Mouse (Mus musculus): ENCODE measurements around the gene Ttyh3. TPM values are rescaled to one million over a fixed set of nuclear protein-coding genes. Genes with fewer than 3 reads are reported as not detected.

The Ttyh3 gene
- total and polyA plus RNA-seq, 3 experiments = 5.9 to 35.7 TPM; not detected in 1

DNA sequence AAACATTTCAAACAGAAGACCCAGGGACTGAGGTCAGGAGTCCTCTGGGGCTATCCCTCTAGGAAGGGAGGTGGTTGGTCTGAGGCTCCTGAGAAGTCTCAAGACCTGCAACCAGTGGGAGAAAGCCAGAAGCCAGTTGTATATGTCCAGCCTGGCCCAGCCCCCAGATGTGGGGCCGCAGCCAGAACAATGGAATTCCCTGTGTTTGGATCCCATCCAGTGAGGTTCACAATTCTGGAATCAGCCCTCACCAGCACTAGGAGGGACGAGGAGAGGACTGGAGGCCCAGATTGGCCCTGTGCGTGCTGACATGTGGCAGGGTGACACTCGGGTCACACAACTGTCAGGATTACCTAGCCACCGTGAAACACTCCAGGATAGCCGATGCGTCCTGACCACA is 3.8 kb upstream of the Ttyh3 start:
- TF ChIP-seq JUND (IDR thresholded peaks at IDR 0.05; ENCODE audit: low read depth, low read length) = no peak
- H3K27ac ChIP-seq (ENCODE audit: control insufficient read depth, low read depth, low read length) = no peak overlapping the region
- H3K36me3 ChIP-seq (ENCODE audit: control insufficient read depth in 1 of 2, insufficient read depth in 2 of 2, low read length in 2 of 2) = 0 out of 4 replicates have a peak, but pooled peaks cover 0 to 5% of the 10 kb centered on the region in 2 experiments
- H3K4me1 ChIP-seq (ENCODE audit: control insufficient read depth in 1 of 2, insufficient read depth in 2 of 2, low read length in 2 of 2) = peaks cover 7 to 13% of the 10 kb centered on the region in 2 experiments
- H3K9ac ChIP-seq (ENCODE audit: control insufficient read depth, low read depth, low read length, poor library complexity, severe bottlenecking) = no peak overlapping the region
- H3K27me3 ChIP-seq (ENCODE audit: control insufficient read depth in 1 of 2, insufficient read depth in 2 of 2, low read length in 2 of 2) = no peaks in the 10 kb centered on the region
- H3K4me3 ChIP-seq (ENCODE audit: control insufficient read depth in 1 of 2, insufficient read depth in 1 of 2, low read depth in 2 of 2, low read length in 2 of 2) = no peak overlapping the region
- DNase-seq (ENCODE audit: low read depth, low spot score) = no peak
- no peaks in the 10 kb centered on the region for H3K9me3 ChIP-seq (replicated peaks; ENCODE audit: insufficient read depth, low read length)
- H3K79me2 ChIP-seq (ENCODE audit: control insufficient read depth, insufficient read depth, low read length, poor library complexity) = peaks cover 4% of the 10 kb centered on the region; the same call in 1 of the 2 replicates

DNA sequence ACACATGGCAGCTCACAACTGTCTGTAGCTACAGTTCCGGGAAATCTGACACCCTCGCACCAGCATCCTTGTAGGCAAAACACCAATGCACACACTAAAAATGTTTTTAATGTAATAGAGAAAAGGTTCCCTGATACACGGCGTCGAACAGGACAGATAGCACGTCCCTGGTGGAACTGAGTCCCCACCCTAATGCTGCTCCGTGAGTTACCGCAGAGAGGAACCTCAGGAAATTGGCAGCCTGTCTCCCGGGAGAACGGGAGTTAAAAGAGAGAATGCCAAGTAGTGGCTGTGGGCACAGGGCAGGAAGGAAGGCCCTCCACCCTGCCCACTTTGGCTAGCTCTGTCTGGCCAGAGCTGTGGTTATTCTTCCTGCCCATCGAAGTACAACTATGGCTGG is 2.4 kb upstream of the Ttyh3 start:
- Histone ChIP-seq H3K27me3 (ENCODE audit: control insufficient read depth in 1 of 2, insufficient read depth in 2 of 2, low read length in 2 of 2) (no peaks in the 10 kb centered on the region), H3K9me3 (replicated peaks; ENCODE audit: insufficient read depth, low read length) (no peaks in the 10 kb centered on the region), H3K36me3 (ENCODE audit: control insufficient read depth in 1 of 2, insufficient read depth in 2 of 2, low read length in 2 of 2) (0 out of 4 replicates have a peak, but pooled peaks cover 0 to 5% of the 10 kb centered on the region in 2 experiments), H3K4me3 (ENCODE audit: control insufficient read depth in 1 of 2, insufficient read depth in 1 of 2, low read depth in 2 of 2, low read length in 2 of 2) (no peak overlapping the region), H3K27ac (ENCODE audit: control insufficient read depth, low read depth, low read length) (no peak overlapping the region), H3K9ac (ENCODE audit: control insufficient read depth, low read depth, low read length, poor library complexity, severe bottlenecking) (no peak overlapping the region), H3K4me1 (ENCODE audit: control insufficient read depth in 1 of 2, insufficient read depth in 2 of 2, low read length in 2 of 2) (peaks cover 7 to 13% of the 10 kb centered on the region in 2 experiments), H3K79me2 (ENCODE audit: control insufficient read depth, insufficient read depth, low read length, poor library complexity) (peaks cover 4% of the 10 kb centered on the region; the same call in 1 of the 2 replicates)
- TF ChIP-seq BHLHE40 (IDR thresholded peaks at IDR 0.05; ENCODE audit: borderline replicate concordance, low read depth, low read length) (no peak), MYC (IDR thresholded peaks at IDR 0.05; ENCODE audit: low read depth, low read length) (no peak), USF1 (IDR thresholded peaks at IDR 0.05; ENCODE audit: low read depth, low read length) (no peak), CTCF (IDR thresholded peaks at IDR 0.05 in 2 of 3, conservative IDR thresholded peaks at IDR 0.05 in 1 of 3; ENCODE audit: control insufficient read depth in 1 of 3, insufficient read depth in 1 of 3, low read depth in 2 of 3, low read length in 3 of 3, poor library complexity in 1 of 3, severe bottlenecking in 1 of 3) (no peak), NELFE (IDR thresholded peaks at IDR 0.05; ENCODE audit: low read depth, low read length) (no peak), NRF1 (IDR thresholded peaks at IDR 0.05; ENCODE audit: insufficient read depth, low read depth, low read length, poor library complexity, severe bottlenecking) (no peak), MAZ (IDR thresholded peaks at IDR 0.05; ENCODE audit: low read depth, low read length) (no peak), ZMIZ1 (IDR thresholded peaks at IDR 0.05; ENCODE audit: low read depth, low read length) (no peak), GABPA (IDR thresholded peaks at IDR 0.05; ENCODE audit: low read depth, low read length) (no peak), RCOR1 (IDR thresholded peaks at IDR 0.05; ENCODE audit: low read depth, low read length) (no peak), TAL1 (IDR thresholded peaks at IDR 0.05; ENCODE audit: low read length) (no peak)
- DNase-seq (ENCODE audit: low read depth, low spot score) = no peak

DNA sequence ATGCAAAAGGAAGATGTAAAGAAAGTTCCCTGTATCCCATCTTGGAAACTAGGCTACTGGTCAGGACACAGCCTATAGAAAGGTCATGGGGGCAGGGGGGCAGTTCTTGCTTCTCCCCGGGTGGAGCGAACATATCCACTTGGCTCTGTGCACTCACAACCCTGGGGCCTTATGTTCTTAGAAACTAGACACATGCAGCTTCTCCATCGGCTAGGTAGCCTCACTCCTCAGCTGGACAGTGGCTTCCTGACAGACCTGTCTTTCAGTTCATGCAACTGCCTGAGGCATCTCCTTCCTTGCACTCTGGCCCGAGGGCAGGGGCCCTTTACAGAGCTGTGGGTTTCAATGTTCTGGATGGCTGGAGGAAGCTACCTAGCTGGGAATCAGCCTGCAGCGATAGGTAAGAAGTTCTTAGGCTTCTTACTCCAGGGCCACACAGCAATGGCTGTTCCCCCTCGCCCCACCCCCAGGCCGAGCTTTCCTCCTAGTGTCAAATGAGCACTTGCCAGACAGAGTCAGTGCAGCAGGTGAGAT is 1.1 kb upstream of the Ttyh3 start:
- no peak for DNase-seq (ENCODE audit: low read depth, low spot score)
- Histone ChIP-seq H3K4me3 (ENCODE audit: control insufficient read depth in 1 of 2, insufficient read depth in 1 of 2, low read depth in 2 of 2, low read length in 2 of 2) (peak overlapping the region; percentile 46 to 51), H3K27me3 (ENCODE audit: control insufficient read depth in 1 of 2, insufficient read depth in 2 of 2, low read length in 2 of 2) (no peaks in the 10 kb centered on the region), H3K27ac (ENCODE audit: control insufficient read depth, low read depth, low read length) (peak overlapping the region; percentile 54), H3K4me1 (ENCODE audit: control insufficient read depth in 1 of 2, insufficient read depth in 2 of 2, low read length in 2 of 2) (peaks cover 11 to 24% of the 10 kb centered on the region in 2 experiments), H3K36me3 (ENCODE audit: control insufficient read depth in 1 of 2, insufficient read depth in 2 of 2, low read length in 2 of 2) (peaks cover 0 to 14% of the 10 kb centered on the region in 2 experiments; a peak in 2 of 4 replicates), H3K79me2 (ENCODE audit: control insufficient read depth, insufficient read depth, low read length, poor library complexity) (peaks cover 4% of the 10 kb centered on the region; the same call in 1 of the 2 replicates), H3K9ac (ENCODE audit: control insufficient read depth, low read depth, low read length, poor library complexity, severe bottlenecking) (peak overlapping the region; percentile 58), H3K9me3 (replicated peaks; ENCODE audit: insufficient read depth, low read length) (no peaks in the 10 kb centered on the region)
- TF ChIP-seq JUND (IDR thresholded peaks at IDR 0.05; ENCODE audit: low read depth, low read length) (no peak), GATA1 (IDR thresholded peaks at IDR 0.05; ENCODE audit: low read depth, low read length) (no peak), CHD1 (IDR thresholded peaks at IDR 0.05; ENCODE audit: low read depth, low read length) (0 out of 2 replicates have a peak, but pooled peaks have one; percentile 64), HCFC1 (IDR thresholded peaks at IDR 0.05; ENCODE audit: low read depth, low read length) (no peak), NRF1 (IDR thresholded peaks at IDR 0.05; ENCODE audit: insufficient read depth, low read depth, low read length, poor library complexity, severe bottlenecking) (no peak), E2F4 (IDR thresholded peaks at IDR 0.05; ENCODE audit: borderline replicate concordance, low read depth, low read length) (no peak)
